Mouse (Mus musculus): ENCODE results near the gene Fam160b1. TPM values are rescaled to one million over a fixed set of nuclear protein-coding genes. Genes with fewer than 3 reads are reported as not detected.

Fam160b1 gene
- total and polyA plus RNA-seq, 3 experiments, result 6.2 to 16.6 (median 11.1) TPM

- H3K4me1 ChIP-seq (ENCODE audit: insufficient read depth, low read depth, low read length), result peaks cover 53% of the 10 kb centered on the region
Observed at GRCm38 (mm10) chr19:57362586-57362985, 2.1 kb downstream of the Fam160b1 start.

DNA sequence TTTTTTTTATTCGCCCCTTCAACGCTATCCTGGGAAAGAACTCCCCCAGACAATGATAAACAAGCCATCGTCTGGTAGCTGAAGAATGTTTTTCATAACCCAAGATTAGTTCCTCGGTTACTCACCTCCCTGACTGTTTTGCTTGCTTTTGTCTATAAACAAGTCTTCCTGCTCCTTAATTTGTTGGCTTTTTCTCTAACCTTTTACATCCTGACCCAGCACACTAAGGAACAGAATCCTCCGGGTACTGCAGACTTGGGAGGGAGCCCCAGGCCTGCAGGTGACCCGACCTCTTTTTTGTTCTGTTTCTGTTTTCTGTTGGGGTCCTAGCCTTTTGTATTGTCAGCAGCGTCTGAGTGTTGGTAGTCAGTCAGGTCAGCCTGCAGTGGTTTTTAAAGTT is 2.6 kb downstream of the Fam160b1 start:
- peaks cover 51% of the 10 kb centered on the region for H3K36me3 ChIP-seq (replicated peaks)
- H3K27me3 ChIP-seq (ENCODE audit: insufficient read depth, low read length), result no peaks in the 10 kb centered on the region
- no peaks in the 10 kb centered on the region for H3K9me3 ChIP-seq (replicated peaks)
- DNase-seq (ENCODE audit: low spot score) (no peak), ATAC-seq (ENCODE audit: extremely low read depth, insufficient number of reproducible peaks, low FRiP score, poor library complexity, severe bottlenecking) (no peak)
- TF ChIP-seq GATA1 (IDR thresholded peaks at IDR 0.05; ENCODE audit: borderline replicate concordance, low read length) (no peak), CTCF (IDR thresholded peaks at IDR 0.05; ENCODE audit: low read depth, low read length) (no peak), GATA2 (IDR thresholded peaks at IDR 0.05; ENCODE audit: borderline replicate concordance, low read depth, low read length) (no peak), POLR2AphosphoS5 (IDR thresholded peaks at IDR 0.05; ENCODE audit: insufficient replicate concordance, low read depth, low read length) (no peak), TAL1 (conservative IDR thresholded peaks at IDR 0.05; ENCODE audit: low read depth, low read length) (no peak)
- no peak overlapping the region for H3K4me3 ChIP-seq (ENCODE audit: low read depth, low read length)
- peaks cover 53% of the 10 kb centered on the region for H3K4me1 ChIP-seq (ENCODE audit: insufficient read depth, low read depth, low read length)

More at GRCm38 (mm10) chr19:57362586-57362985, 2.1 kb downstream of the Fam160b1 start:
- H3K4me3 ChIP-seq (ENCODE audit: low read depth, low read length), result no peak overlapping the region; the same call in 1 of the 2 replicates
- no peaks in the 10 kb centered on the region for H3K27me3 ChIP-seq (ENCODE audit: insufficient read depth, low read length)
- no peaks in the 10 kb centered on the region for H3K9me3 ChIP-seq (replicated peaks)
- peaks cover 51% of the 10 kb centered on the region for H3K36me3 ChIP-seq (replicated peaks)
- DNase-seq (ENCODE audit: low spot score) (no peak), ATAC-seq (ENCODE audit: extremely low read depth, insufficient number of reproducible peaks, low FRiP score, poor library complexity, severe bottlenecking) (no peak)
- TF ChIP-seq TAL1 (conservative IDR thresholded peaks at IDR 0.05; ENCODE audit: low read depth, low read length), result no peak
- no peak for TF ChIP-seq GATA2 (IDR thresholded peaks at IDR 0.05; ENCODE audit: borderline replicate concordance, low read depth, low read length)
- no peak for TF ChIP-seq POLR2AphosphoS5 (IDR thresholded peaks at IDR 0.05; ENCODE audit: insufficient replicate concordance, low read depth, low read length)
- TF ChIP-seq CTCF (IDR thresholded peaks at IDR 0.05; ENCODE audit: low read depth, low read length), result no peak
- TF ChIP-seq GATA1 (IDR thresholded peaks at IDR 0.05; ENCODE audit: borderline replicate concordance, low read length), result no peak

DNA sequence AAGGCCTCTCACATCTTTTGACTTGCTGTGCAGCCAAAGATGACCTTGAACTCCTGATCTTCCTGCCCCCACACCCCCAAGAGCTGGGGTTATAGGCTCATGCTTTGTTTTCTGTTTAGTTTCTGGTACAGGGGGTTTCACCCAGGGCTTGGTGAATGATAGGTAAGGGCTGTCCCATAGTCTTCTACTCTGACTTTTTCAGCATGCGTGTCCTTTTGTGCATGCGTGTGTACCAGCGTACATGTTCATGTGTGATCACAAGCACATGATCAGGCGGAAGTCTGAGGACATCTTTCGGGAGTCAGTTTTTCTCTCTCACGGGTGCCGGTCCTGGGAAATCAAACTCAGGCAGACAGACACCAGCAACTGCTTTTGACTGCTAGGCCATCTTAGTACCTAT is 3.1 kb downstream of the Fam160b1 start:
- H3K27me3 ChIP-seq (ENCODE audit: insufficient read depth, low read length), result no peaks in the 10 kb centered on the region
- peaks cover 51% of the 10 kb centered on the region for H3K4me1 ChIP-seq (ENCODE audit: insufficient read depth, low read depth, low read length)
- ATAC-seq (ENCODE audit: extremely low read depth, insufficient number of reproducible peaks, low FRiP score, poor library complexity, severe bottlenecking), result no peak
- peaks cover 50% of the 10 kb centered on the region for H3K36me3 ChIP-seq (replicated peaks)
- no peak overlapping the region for H3K4me3 ChIP-seq (ENCODE audit: low read depth, low read length)
- DNase-seq (ENCODE audit: low spot score), result no peak
- H3K9me3 ChIP-seq (replicated peaks), result no peaks in the 10 kb centered on the region
- TF ChIP-seq GATA1 (IDR thresholded peaks at IDR 0.05; ENCODE audit: borderline replicate concordance, low read length) (no peak), TAL1 (conservative IDR thresholded peaks at IDR 0.05; ENCODE audit: low read depth, low read length) (no peak), CTCF (IDR thresholded peaks at IDR 0.05; ENCODE audit: low read depth, low read length) (no peak)

DNA sequence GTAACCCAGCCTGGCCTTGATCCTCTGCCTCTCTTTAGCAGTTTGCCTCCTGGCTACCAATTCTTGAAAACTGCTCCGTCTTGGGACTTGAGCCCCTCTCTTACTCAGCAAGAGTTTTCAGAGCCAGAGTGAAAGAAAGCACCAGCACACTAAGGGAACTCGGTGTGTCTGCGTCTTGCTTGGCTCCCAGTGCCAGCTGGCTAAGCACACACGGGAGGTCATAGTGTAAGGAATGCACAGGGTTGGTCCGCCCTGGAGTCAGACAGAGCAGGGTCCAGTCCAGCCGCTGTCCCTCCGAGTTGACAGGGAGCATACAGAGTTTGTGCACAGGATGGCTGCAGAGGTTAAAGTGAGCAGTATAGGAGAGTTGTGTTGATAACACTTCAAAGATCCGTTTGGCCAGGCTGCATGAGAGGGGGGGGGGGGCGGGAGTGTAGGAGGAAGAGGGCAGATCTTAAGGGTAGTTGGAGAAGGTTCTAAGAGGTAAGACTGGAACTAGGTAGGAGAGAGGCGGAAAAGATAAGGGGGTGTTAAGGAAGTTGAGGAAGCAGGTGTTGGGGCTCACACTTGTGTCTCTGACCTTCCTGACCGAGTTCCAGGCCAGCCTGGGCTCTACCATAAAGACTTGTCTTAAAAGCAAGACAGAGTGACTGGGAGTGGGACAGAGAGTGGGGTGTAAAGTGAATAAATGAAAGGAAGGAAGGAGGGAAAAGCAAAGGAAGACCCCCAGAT is 4.6 kb downstream of the Fam160b1 start:
- ATAC-seq (ENCODE audit: extremely low read depth, insufficient number of reproducible peaks, low FRiP score, poor library complexity, severe bottlenecking) (no peak), DNase-seq (ENCODE audit: low spot score) (no peak)
- no peak overlapping the region; the same call in 1 of the 2 replicates for H3K4me3 ChIP-seq (ENCODE audit: low read depth, low read length)
- no peaks in the 10 kb centered on the region for H3K9me3 ChIP-seq (replicated peaks)
- peaks cover 62% of the 10 kb centered on the region for H3K36me3 ChIP-seq (replicated peaks)
- TF ChIP-seq TAL1 (conservative IDR thresholded peaks at IDR 0.05; ENCODE audit: low read depth, low read length) (no peak), CTCF (IDR thresholded peaks at IDR 0.05; ENCODE audit: low read depth, low read length) (no peak), POLR2AphosphoS5 (IDR thresholded peaks at IDR 0.05; ENCODE audit: insufficient replicate concordance, low read depth, low read length) (no peak), GATA2 (IDR thresholded peaks at IDR 0.05; ENCODE audit: borderline replicate concordance, low read depth, low read length) (no peak), GATA1 (IDR thresholded peaks at IDR 0.05; ENCODE audit: borderline replicate concordance, low read length) (no peak)
- H3K4me1 ChIP-seq (ENCODE audit: insufficient read depth, low read depth, low read length), result peaks cover 49% of the 10 kb centered on the region
- H3K27me3 ChIP-seq (ENCODE audit: insufficient read depth, low read length), result no peaks in the 10 kb centered on the region

- Histone ChIP-seq H3K27me3 (ENCODE audit: insufficient read depth, low read length) (no peaks in the 10 kb centered on the region), H3K36me3 (replicated peaks) (peaks cover 71% of the 10 kb centered on the region), H3K4me1 (ENCODE audit: insufficient read depth, low read depth, low read length) (peaks cover 52% of the 10 kb centered on the region), H3K4me3 (ENCODE audit: low read depth, low read length) (no peak overlapping the region), H3K9me3 (replicated peaks) (no peaks in the 10 kb centered on the region)
- TF ChIP-seq CTCF (IDR thresholded peaks at IDR 0.05; ENCODE audit: low read depth, low read length) (no peak), POLR2AphosphoS5 (IDR thresholded peaks at IDR 0.05; ENCODE audit: insufficient replicate concordance, low read depth, low read length) (no peak), TAL1 (conservative IDR thresholded peaks at IDR 0.05; ENCODE audit: low read depth, low read length) (no peak), GATA1 (IDR thresholded peaks at IDR 0.05; ENCODE audit: borderline replicate concordance, low read length) (no peak), GATA2 (IDR thresholded peaks at IDR 0.05; ENCODE audit: borderline replicate concordance, low read depth, low read length) (no peak)
- ATAC-seq (ENCODE audit: extremely low read depth, insufficient number of reproducible peaks, low FRiP score, poor library complexity, severe bottlenecking), result no peak
- no peak for DNase-seq (ENCODE audit: low spot score)
Observed at GRCm38 (mm10) chr19:57366007-57366406, 5.5 kb downstream of the Fam160b1 start.

DNA sequence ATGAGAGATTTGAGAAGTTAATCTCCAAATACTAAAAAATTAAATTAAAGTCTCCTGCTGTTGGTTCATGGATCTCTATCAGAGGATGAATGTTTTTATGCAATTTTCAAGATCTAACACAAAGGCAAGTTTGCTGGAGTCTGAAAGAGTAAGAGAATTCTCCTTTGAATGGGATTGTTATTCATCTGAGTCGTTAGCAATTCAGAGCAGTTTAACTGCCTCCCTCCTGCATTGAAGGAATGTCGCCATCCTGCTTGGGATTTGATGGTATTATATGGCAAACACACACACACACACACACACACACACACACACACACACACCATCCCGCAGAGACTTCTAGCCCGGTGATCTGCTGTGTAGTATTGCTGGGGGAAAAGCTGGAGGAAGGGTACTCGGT is 6.1 kb downstream of the Fam160b1 start:
- ATAC-seq (ENCODE audit: extremely low read depth, insufficient number of reproducible peaks, low FRiP score, poor library complexity, severe bottlenecking) (no peak), DNase-seq (ENCODE audit: low spot score) (no peak)
- peaks cover 77% of the 10 kb centered on the region for H3K36me3 ChIP-seq (replicated peaks)
- no peaks in the 10 kb centered on the region for H3K27me3 ChIP-seq (ENCODE audit: insufficient read depth, low read length)
- no peak overlapping the region for H3K4me3 ChIP-seq (ENCODE audit: low read depth, low read length)
- TF ChIP-seq GATA2 (IDR thresholded peaks at IDR 0.05; ENCODE audit: borderline replicate concordance, low read depth, low read length), result no peak
- no peak for TF ChIP-seq TAL1 (conservative IDR thresholded peaks at IDR 0.05; ENCODE audit: low read depth, low read length)
- TF ChIP-seq GATA1 (IDR thresholded peaks at IDR 0.05; ENCODE audit: borderline replicate concordance, low read length), result no peak
- TF ChIP-seq CTCF (IDR thresholded peaks at IDR 0.05; ENCODE audit: low read depth, low read length), result no peak
- H3K9me3 ChIP-seq (replicated peaks), result no peaks in the 10 kb centered on the region
- H3K4me1 ChIP-seq (ENCODE audit: insufficient read depth, low read depth, low read length), result peaks cover 56% of the 10 kb centered on the region

Measured in G1E (cell line).